Mouse (Mus musculus) Patski (cell line): ENCODE measurements around the gene Gm12888. TPM values are rescaled to one million over a fixed set of nuclear protein-coding genes. Genes with fewer than 3 reads are reported as not detected.
"Not testable (repeated sequence)": the region's sequence is repeated elsewhere in the genome, so short reads cannot be mapped to it uniquely, and the experiment has no call there.

Experiments
- ATAC-seq: fragments of 100-300 bp; one replicate; pipeline ENCODE4 v1.8.0; 2021
- CTCF ChIA-PET: fragments of 350-600 bp; sonication (Branson Sonifier 250); formaldehyde crosslinking; loops from one replicate; lab custom pipeline; 2022; ENCODE audit warnings: inconsistent platforms; lab: Charles Lee
- POLR2A ChIA-PET: fragments of 350-600 bp; sonication (Branson Sonifier 250); formaldehyde crosslinking; loops from one replicate; lab custom pipeline; 2022; ENCODE audit warnings: antibody characterized with exemption, inconsistent platforms; lab: Charles Lee
- DNase-seq: peaks from one replicate; pipeline ENCODE4 v3.0.0-alpha.2; 2011; ENCODE audit warnings: low read depth, low spot score
- H3K27me3 ChIP-seq: fragments of 371-371 bp; one replicate; pipeline ENCODE4 v1.5.1; 2021
- in situ Hi-C: fragments of 300-500 bp; cut with MboI; formaldehyde crosslinking; loops from 3 replicates; pipeline ENCODE4 v1.11.1; 2018; ENCODE audit warnings: low pct_unique_long_range_greater_than_20kb, mixed read lengths
- polyA plus RNA-seq: library from polyadenylated mRNA; unstranded; gene quantifications from one replicate; pipeline ENCODE4 v1.2.3, GENCODE M21; 2021

Gm12888 gene
- not detected for polyA plus RNA-seq

GRCm38 (mm10) chr4:121324817-121325216 is at the start of gene Gm12888:
Gene Gm12888, minus strand, starts transcription at chr4:121324917.
- DNase-seq, ATAC-seq, H3K27me3 ChIP-seq, CTCF ChIA-PET, in situ Hi-C loops, POLR2A ChIA-PET: not testable (repeated sequence)

Other genes with a start within 250 kb of the Gm12888 start
- 64.1 TPM for gene Zmpste24, start 226.7 kb downstream of the Gm12888 start, polyA plus RNA-seq
- gene Tmco2, start 215.7 kb downstream of the Gm12888 start, polyA plus RNA-seq = not detected
- 12.1 TPM for gene Rlf, start 109.8 kb downstream of the Gm12888 start, polyA plus RNA-seq
- gene Gm12886, start 98.2 kb upstream of the Gm12888 start, polyA plus RNA-seq = not detected